Mouse (Mus musculus): Measurements from ENCODE around the gene Sync. TPM values are rescaled to one million over a fixed set of nuclear protein-coding genes. Genes with fewer than 3 reads are reported as not detected.

The Sync gene
- polyA plus RNA-seq, 1 experiment from 2014 or later = 1.7 TPM

DNA sequence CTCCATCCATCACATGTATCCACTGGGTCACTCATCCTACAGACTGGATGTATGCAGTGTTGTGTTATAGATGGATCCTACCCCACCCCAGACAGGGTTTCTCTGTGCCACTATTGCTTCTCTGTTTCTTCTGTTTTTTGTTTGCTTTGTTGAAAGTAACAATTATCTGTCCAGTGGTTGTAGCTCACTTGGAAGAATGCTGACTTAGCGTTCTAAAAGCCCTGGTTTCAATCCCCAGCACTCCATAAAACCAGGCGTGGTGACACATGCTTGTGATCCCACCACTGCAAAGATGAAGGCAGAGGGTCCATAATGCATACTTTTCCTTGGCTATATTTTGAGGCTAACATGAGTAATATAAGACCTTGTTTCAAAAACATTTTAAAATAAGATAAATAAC, 55.3 kb downstream of the Sync start:
- Histone ChIP-seq H3K9me3 (ENCODE audit: control insufficient read depth, low read depth, low read length) (no peaks in the 10 kb centered on the region), H3K4me3 (ENCODE audit: low read depth, low read length) (no peak overlapping the region), H3K4me1 (ENCODE audit: control insufficient read depth, insufficient read depth, low read length) (no peaks in the 10 kb centered on the region), H3K4me2 (replicated peaks; ENCODE audit: low read depth, low read length) (no peak overlapping the region), H3K27me3 (ENCODE audit: control insufficient read depth, insufficient read depth, low read length) (no peaks in the 10 kb centered on the region), H3K36me3 (ENCODE audit: control insufficient read depth, insufficient read depth, low read length) (peaks cover 19% of the 10 kb centered on the region), H3K27ac (ENCODE audit: low read length) (no peak overlapping the region), H3K9ac (replicated peaks; ENCODE audit: low read depth, low read length) (no peak overlapping the region)
- no peak for ATAC-seq (ENCODE audit: insufficient number of reproducible peaks, insufficient read depth, low FRiP score, low read depth)
- 80% methylated on average over 2 of the region's 2 CpGs for WGBS

DNA sequence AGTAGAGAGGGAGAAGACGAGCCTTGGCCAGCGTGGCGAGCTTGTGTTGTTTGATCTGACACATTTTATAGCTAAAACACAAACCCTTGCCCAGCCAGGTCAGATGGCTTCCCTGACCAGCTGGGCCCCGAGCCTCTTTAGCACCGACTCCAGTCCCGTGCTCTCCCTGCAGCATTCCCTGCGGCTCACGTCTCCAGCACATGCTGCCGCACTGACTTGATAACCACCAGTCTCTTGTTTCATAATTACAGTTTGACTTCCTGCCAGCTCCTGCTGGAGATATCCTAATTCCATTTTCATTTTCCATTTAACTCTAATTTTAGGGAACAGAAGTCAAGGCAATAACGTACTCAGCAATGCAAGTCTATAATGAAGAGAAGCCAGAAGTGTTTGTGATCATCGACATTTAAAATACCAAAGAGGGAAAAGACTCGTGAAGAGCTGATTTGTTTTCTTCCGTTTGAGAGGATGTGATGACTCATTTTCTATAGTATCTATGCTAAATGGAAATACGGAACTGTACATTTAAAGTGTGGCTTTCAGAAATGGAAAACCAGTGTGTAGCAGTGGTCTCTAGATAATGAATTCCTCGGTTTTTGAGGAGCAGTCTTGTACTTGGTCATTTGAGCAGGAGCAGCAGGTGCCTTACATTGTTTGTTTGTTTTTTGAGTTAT, 59.2 kb downstream of the Sync start:
- WGBS = 82% methylated on average over 15 of the region's 15 CpGs
- no peak overlapping the region for H3K9ac ChIP-seq (replicated peaks; ENCODE audit: low read depth, low read length)
- no peaks in the 10 kb centered on the region for H3K27me3 ChIP-seq (ENCODE audit: control insufficient read depth, insufficient read depth, low read length)
- H3K4me2 ChIP-seq (replicated peaks; ENCODE audit: low read depth, low read length) = no peak overlapping the region
- no peak for ATAC-seq (ENCODE audit: insufficient number of reproducible peaks, insufficient read depth, low FRiP score, low read depth)
- H3K4me3 ChIP-seq (ENCODE audit: low read depth, low read length) = no peak overlapping the region
- no peaks in the 10 kb centered on the region for H3K9me3 ChIP-seq (ENCODE audit: control insufficient read depth, low read depth, low read length)
- no peaks in the 10 kb centered on the region for H3K4me1 ChIP-seq (ENCODE audit: control insufficient read depth, insufficient read depth, low read length)
- peaks cover 15% of the 10 kb centered on the region for H3K36me3 ChIP-seq (ENCODE audit: control insufficient read depth, insufficient read depth, low read length)
- no peak overlapping the region for H3K27ac ChIP-seq (ENCODE audit: low read length)

DNA sequence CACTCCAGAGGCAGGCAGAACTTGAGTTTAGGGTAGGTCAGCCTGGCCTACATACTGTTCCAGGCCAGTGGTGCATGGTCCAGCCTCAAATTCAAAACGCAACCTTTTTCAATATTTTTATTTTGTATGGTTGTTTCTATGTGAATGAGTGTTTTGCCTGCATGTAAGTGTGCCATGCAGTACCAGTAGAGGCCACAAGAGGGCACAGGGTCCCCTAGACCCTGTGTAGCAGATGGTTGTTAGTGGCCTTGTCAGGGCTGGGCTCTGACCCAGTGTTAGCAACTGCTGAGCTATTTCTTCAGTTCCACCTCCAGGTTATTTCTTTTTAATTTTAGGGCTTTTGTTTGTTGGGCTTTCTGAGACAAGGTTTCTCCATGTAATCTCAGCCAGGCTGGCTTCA, 63.2 kb downstream of the Sync start:
- H3K4me1 ChIP-seq (ENCODE audit: control insufficient read depth, insufficient read depth, low read length) = no peaks in the 10 kb centered on the region
- no peak overlapping the region for H3K4me3 ChIP-seq (ENCODE audit: low read depth, low read length)
- H3K27ac ChIP-seq (ENCODE audit: low read length) = no peak overlapping the region
- WGBS = 10% methylated on average over 1 of the region's 1 CpGs
- H3K9ac ChIP-seq (replicated peaks; ENCODE audit: low read depth, low read length) = no peak overlapping the region
- ATAC-seq (ENCODE audit: insufficient number of reproducible peaks, insufficient read depth, low FRiP score, low read depth) = peak; percentile 63; the same call in 1 of the 2 replicates
- no peaks in the 10 kb centered on the region for H3K9me3 ChIP-seq (ENCODE audit: control insufficient read depth, low read depth, low read length)
- no peak overlapping the region for H3K4me2 ChIP-seq (replicated peaks; ENCODE audit: low read depth, low read length)
- H3K27me3 ChIP-seq (ENCODE audit: control insufficient read depth, insufficient read depth, low read length) = no peaks in the 10 kb centered on the region
- H3K36me3 ChIP-seq (ENCODE audit: control insufficient read depth, insufficient read depth, low read length) = peaks cover 1% of the 10 kb centered on the region; the same call in 1 of the 2 replicates

DNA sequence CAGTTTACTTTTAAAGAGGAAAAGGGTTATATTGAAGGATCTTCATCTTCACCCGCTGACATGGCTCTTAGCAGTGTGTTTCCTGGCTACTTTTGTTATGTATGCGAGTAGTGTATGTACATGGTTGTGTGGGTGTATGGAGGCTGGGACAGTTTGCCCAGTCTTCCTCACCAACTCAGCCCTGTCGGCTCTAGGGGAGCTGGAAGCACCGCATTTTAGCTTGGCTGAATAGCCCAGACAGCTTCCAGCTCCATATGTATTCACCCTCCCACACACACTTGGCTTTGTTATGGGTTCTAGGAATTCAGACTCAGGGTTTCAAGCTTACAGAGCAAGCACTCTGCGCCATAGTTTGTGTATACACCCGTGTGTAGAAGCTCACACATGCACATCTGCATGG, 63.7 kb downstream of the Sync start:
- Histone ChIP-seq H3K4me2 (replicated peaks; ENCODE audit: low read depth, low read length) (no peak overlapping the region), H3K4me1 (ENCODE audit: control insufficient read depth, insufficient read depth, low read length) (no peaks in the 10 kb centered on the region), H3K27me3 (ENCODE audit: control insufficient read depth, insufficient read depth, low read length) (no peaks in the 10 kb centered on the region), H3K36me3 (ENCODE audit: control insufficient read depth, insufficient read depth, low read length) (peaks cover 4% of the 10 kb centered on the region; the same call in 1 of the 2 replicates), H3K9ac (replicated peaks; ENCODE audit: low read depth, low read length) (no peak overlapping the region), H3K9me3 (ENCODE audit: control insufficient read depth, low read depth, low read length) (no peaks in the 10 kb centered on the region), H3K4me3 (ENCODE audit: low read depth, low read length) (no peak overlapping the region), H3K27ac (ENCODE audit: low read length) (no peak overlapping the region)
- WGBS = 76% methylated on average over 6 of the region's 6 CpGs
- ATAC-seq (ENCODE audit: insufficient number of reproducible peaks, insufficient read depth, low FRiP score, low read depth) = no peak

DNA sequence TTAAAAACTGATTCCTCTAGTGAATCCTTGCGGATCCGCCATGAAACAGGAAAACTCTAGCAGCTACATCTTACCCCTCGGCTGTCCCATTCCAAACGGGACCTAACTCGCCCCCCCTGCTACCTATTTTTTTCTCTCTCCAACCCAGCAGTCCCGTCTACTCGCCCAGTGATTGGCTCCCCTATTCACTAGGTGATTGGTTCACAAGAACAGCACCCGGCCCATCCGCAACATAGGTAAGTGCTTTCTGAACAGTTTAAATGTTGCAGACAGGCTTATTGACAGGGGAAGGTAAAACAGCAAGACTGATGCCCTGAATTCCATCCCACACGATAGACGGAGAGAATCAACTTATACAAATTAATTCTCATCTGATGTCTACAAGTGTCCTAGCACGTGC, 65.8 kb downstream of the Sync start:
- no peak overlapping the region for H3K4me3 ChIP-seq (ENCODE audit: low read depth, low read length)
- no peak for ATAC-seq (ENCODE audit: insufficient number of reproducible peaks, insufficient read depth, low FRiP score, low read depth)
- WGBS = 86% methylated on average over 12 of the region's 12 CpGs
- peaks cover 5% of the 10 kb centered on the region; the same call in 1 of the 2 replicates for H3K36me3 ChIP-seq (ENCODE audit: control insufficient read depth, insufficient read depth, low read length)
- no peaks in the 10 kb centered on the region for H3K9me3 ChIP-seq (ENCODE audit: control insufficient read depth, low read depth, low read length)
- no peaks in the 10 kb centered on the region for H3K27me3 ChIP-seq (ENCODE audit: control insufficient read depth, insufficient read depth, low read length)
- no peak overlapping the region for H3K4me2 ChIP-seq (replicated peaks; ENCODE audit: low read depth, low read length)
- H3K9ac ChIP-seq (replicated peaks; ENCODE audit: low read depth, low read length) = no peak overlapping the region
- no peak overlapping the region for H3K27ac ChIP-seq (ENCODE audit: low read length)
- no peaks in the 10 kb centered on the region for H3K4me1 ChIP-seq (ENCODE audit: control insufficient read depth, insufficient read depth, low read length)

DNA sequence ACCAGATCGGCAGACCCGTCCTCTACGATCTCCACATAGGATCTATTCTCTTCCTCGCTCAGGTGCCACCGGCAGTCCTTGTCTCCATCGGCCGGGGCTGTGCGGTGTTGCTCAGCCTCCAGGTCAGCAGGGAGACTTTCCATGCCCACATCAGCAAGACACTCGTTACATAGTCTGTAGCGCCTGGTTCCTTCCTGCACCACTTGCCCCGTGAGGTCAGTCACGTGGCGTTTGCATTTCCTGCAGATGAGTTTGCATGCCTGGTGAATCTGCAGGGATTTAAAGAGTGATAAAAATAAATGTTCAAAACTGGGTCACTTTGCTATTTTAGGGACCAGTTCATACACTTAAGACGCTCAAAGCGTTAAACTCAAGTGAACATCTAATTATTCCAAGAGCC, 66.8 kb downstream of the Sync start:
- Histone ChIP-seq H3K9ac (replicated peaks; ENCODE audit: low read depth, low read length) (no peak overlapping the region), H3K4me2 (replicated peaks; ENCODE audit: low read depth, low read length) (no peak overlapping the region), H3K9me3 (ENCODE audit: control insufficient read depth, low read depth, low read length) (no peaks in the 10 kb centered on the region), H3K4me1 (ENCODE audit: control insufficient read depth, insufficient read depth, low read length) (no peaks in the 10 kb centered on the region), H3K27me3 (ENCODE audit: control insufficient read depth, insufficient read depth, low read length) (no peaks in the 10 kb centered on the region), H3K36me3 (ENCODE audit: control insufficient read depth, insufficient read depth, low read length) (peaks cover 9% of the 10 kb centered on the region), H3K27ac (ENCODE audit: low read length) (no peak overlapping the region), H3K4me3 (ENCODE audit: low read depth, low read length) (no peak overlapping the region)
- no peak for ATAC-seq (ENCODE audit: insufficient number of reproducible peaks, insufficient read depth, low FRiP score, low read depth)
- 82% methylated on average over 15 of the region's 15 CpGs for WGBS

DNA sequence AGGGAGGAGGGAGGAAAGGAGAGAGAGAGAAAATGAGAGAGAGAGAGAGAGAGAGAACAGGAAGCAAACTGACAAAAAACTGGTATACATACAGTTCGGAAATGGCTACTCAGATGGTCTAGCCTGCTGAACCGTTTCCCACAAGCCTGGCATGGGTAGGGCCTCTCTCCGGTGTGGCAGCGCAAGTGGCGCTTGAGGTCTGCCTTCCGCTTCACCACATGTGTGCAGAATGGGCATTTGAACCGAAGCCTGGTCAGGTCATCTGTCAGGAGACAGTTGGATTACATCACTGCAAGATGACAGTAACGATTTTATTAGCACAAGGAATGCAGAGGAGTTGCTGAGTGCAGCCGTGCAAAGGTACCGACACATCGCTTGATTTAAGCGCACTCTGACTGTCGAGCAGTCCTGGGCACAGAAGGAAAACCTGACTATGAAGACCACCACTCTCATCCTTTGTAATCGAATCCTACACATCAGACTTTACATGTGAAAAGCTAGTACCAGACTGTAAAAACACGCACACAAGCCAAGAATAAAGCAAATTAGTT, 70.3 kb downstream of the Sync start:
- Histone ChIP-seq H3K27me3 (ENCODE audit: control insufficient read depth, insufficient read depth, low read length) (no peaks in the 10 kb centered on the region), H3K9me3 (ENCODE audit: control insufficient read depth, low read depth, low read length) (no peaks in the 10 kb centered on the region), H3K36me3 (ENCODE audit: control insufficient read depth, insufficient read depth, low read length) (peaks cover 21% of the 10 kb centered on the region), H3K9ac (replicated peaks; ENCODE audit: low read depth, low read length) (no peak overlapping the region), H3K4me2 (replicated peaks; ENCODE audit: low read depth, low read length) (no peak overlapping the region), H3K4me3 (ENCODE audit: low read depth, low read length) (no peak overlapping the region), H3K4me1 (ENCODE audit: control insufficient read depth, insufficient read depth, low read length) (no peaks in the 10 kb centered on the region), H3K27ac (ENCODE audit: low read length) (no peak overlapping the region)
- 69% methylated on average over 15 of the region's 15 CpGs for WGBS
- ATAC-seq (ENCODE audit: insufficient number of reproducible peaks, insufficient read depth, low FRiP score, low read depth) = no peak

Measured in stomach, embryonic 14.5 days (tissue).